Mouse (Mus musculus) kidney, adult 2 months (tissue): Measurements from ENCODE around the gene Shisa5.

Source experiments
- CTCF ChIP-seq: fragments of 200-500 bp; conservative IDR thresholded peaks from 2 replicates; pipeline ENCODE4 v1.5.1; 2011; ENCODE audit warnings: low read depth, mild to moderate bottlenecking, control low read depth, low read length, moderate library complexity, mixed read lengths; ENCODE audit not compliant: insufficient read depth, insufficient read length
- POLR2A ChIP-seq: fragments of 200-500 bp; IDR thresholded peaks from one replicate; pipeline ENCODE4 v1.6.1; 2011; ENCODE audit warnings: low read depth, low read length, control low read depth

- no peak for TF ChIP-seq CTCF
- TF ChIP-seq POLR2A: no peak
These were observed 54.4 kb downstream of the Shisa5 start for GRCm38 (mm10) chr9:109092799-109093198.
